Mouse (Mus musculus) c-Kit-positive CD71-negative TER-119-negative erythroid progenitor cells, embryonic 14.5 days (primary cell): ENCODE measurements around the gene Slc6a19.

ENCODE experiments used
- DNase-seq: peaks from one replicate; pipeline ENCODE4 v3.0.0-alpha.2; 2013; ENCODE audit warnings: low read depth

Slc6a19 gene

GRCm38 (mm10) chr13:73658953-73659352 lies 45.7 kb downstream of the Slc6a19 start:
- DNase-seq, result no peak

GRCm38 (mm10) chr13:73654976-73655375 lies 49.7 kb downstream of the Slc6a19 start:
- DNase-seq, result no peak

- DNase-seq, result no peak
These were observed 51.4 kb downstream of the Slc6a19 start for GRCm38 (mm10) chr13:73653266-73653665.

- peak; percentile 36 for DNase-seq
These were observed 58.1 kb downstream of the Slc6a19 start for GRCm38 (mm10) chr13:73646397-73647087.

GRCm38 (mm10) chr13:73641296-73641695 lies 63.4 kb downstream of the Slc6a19 start:
- no peak for DNase-seq

- DNase-seq, result no peak
These were observed 66.8 kb downstream of the Slc6a19 start for GRCm38 (mm10) chr13:73637826-73638225.

- DNase-seq, result no peak
These were observed 72.8 kb downstream of the Slc6a19 start for GRCm38 (mm10) chr13:73631837-73632236.
